Mouse (Mus musculus): ENCODE results near the gene Kcnmb4.

Kcnmb4 gene

GRCm38 (mm10) chr10:116452771-116453170, 20.9 kb downstream of the Kcnmb4 start:
- DNase-seq (ENCODE audit: low read depth, low spot score), result no peak

DNA sequence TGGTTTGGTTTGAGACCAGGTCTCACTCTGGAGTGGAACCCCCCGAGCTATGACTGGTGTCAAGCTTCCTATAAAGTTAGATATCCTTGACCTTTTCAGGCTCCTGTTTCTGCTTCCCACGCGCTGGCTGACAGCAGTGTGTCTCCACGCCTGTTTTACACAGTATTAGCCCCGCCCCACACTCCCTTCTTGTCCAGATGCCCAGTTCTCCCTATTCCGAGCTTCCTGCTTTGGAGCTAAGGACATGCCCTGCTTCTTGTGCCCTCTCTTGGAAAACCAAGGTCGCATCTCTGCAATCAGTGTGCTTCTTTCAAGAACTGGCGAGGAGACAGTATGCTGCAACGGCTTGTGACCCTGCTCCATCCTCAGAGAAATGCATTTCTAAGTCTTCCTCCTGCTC, 23.1 kb downstream of the Kcnmb4 start:
- no peak for DNase-seq (ENCODE audit: low read depth, low spot score)

DNA sequence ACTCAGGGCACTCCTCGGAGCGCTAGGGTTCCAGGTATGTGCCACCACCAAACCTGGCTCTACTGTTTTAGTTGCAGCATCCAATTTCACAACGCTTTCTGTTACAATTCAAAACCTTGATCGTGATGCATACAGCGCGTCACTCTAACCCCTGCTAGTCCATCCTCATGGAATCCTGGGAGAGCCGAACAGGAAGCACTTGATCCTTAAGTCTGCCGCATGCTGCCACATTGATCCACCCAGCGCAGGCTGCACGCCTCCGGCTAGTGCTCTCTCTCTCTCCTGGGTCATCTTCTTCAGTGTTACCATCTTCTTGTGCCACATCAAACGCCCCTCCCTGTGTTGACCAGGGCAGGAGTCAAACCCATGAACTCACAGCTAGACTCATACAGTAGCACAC, 25.5 kb downstream of the Kcnmb4 start:
- DNase-seq (ENCODE audit: low read depth, low spot score), result no peak

DNA sequence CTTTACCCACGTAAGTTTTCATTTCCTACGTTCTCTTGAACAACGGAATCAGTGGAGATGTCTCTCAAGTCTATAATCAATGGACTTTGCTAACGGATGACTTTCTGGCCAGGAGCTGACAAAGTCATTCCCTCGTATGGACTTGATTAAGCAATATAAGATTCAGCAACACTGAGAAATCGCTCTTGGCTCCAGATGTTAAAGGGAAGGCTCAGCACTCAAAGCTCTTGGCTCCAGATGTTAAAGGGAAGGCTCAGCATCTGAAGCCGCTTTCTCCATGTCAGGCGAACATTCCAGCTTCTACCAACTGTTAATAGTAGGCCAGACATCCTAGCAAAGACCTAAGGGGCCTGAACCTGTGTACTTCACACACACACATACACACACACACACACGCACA, 26.5 kb downstream of the Kcnmb4 start:
- no peak for DNase-seq (ENCODE audit: low read depth, low spot score)

DNA sequence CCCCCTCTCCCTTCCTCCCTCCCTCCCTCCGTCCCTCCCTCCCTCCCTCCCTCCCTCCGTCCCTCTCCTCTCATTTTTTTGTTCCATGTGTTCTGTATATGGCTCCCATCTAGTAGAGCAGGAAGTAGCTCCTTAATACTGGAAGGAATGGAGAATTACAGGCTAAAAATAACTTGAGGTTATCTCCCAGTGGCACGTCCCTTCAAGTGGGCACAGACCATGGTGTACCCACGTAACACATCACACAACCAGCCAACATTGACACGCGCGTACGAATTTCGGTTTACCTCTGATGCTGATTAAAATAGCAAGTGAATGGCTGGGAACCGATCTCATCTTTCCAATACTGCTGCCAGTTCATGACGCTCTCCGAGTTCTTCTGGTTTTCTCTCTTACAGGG, 27.6 kb downstream of the Kcnmb4 start:
- DNase-seq (ENCODE audit: low read depth, low spot score), result no peak

DNA sequence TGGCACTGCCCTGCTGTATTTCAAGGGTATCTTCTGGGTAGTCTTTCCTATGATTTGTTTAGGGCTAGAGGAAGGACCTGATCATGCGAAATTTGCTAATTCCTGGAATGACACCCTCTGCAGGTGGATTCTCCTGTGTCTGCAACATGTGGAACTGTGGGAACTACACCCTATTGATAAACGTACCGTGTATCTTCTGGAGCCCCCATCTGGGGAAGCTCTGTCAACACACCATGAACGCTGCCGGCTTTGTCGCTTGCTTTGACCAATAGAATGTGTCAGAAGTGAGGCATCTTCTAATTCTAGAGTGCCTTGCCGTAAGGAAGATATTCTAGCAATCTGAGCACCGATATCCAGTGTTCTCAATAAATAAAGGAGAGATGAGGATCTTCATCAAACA, 28.9 kb downstream of the Kcnmb4 start:
- no peak for DNase-seq (ENCODE audit: low read depth, low spot score)

GRCm38 (mm10) chr10:116444371-116444770, 29.3 kb downstream of the Kcnmb4 start:
- no peak for DNase-seq (ENCODE audit: low read depth, low spot score)

GRCm38 (mm10) chr10:116440946-116441345, 32.7 kb downstream of the Kcnmb4 start:
- no peak for DNase-seq (ENCODE audit: low read depth, low spot score)

GRCm38 (mm10) chr10:116440088-116440487, 33.6 kb downstream of the Kcnmb4 start:
- no peak for DNase-seq (ENCODE audit: low read depth, low spot score)

- DNase-seq (ENCODE audit: low read depth, low spot score), result no peak
These were observed 38.2 kb downstream of the Kcnmb4 start for GRCm38 (mm10) chr10:116435455-116435854.

DNA sequence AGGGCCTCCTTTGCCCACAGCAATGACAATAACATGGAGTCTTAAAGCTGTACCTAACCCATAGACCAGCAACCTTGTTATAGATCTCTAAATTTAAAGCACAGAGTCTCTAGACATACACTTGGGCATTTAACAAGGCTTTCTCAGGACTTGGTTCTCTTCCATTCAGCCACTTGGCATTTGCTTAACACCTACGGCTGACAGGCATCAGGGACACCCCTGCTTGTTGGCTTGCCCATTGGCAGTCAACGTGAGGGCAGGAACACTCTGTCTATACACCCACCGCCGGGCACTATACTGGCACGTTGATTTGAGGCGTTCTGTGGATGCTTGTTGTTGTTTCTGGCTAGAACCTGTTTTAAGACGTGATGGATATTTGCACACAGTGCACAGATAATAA, 41.3 kb downstream of the Kcnmb4 start:
- no peak for DNase-seq (ENCODE audit: low read depth, low spot score)

GRCm38 (mm10) chr10:116428026-116428780, 45.5 kb downstream of the Kcnmb4 start:
- DNase-seq (ENCODE audit: low read depth, low spot score), result no peak

- DNase-seq (ENCODE audit: low read depth, low spot score), result no peak
These were observed 47.5 kb downstream of the Kcnmb4 start for GRCm38 (mm10) chr10:116426176-116426575.

DNA sequence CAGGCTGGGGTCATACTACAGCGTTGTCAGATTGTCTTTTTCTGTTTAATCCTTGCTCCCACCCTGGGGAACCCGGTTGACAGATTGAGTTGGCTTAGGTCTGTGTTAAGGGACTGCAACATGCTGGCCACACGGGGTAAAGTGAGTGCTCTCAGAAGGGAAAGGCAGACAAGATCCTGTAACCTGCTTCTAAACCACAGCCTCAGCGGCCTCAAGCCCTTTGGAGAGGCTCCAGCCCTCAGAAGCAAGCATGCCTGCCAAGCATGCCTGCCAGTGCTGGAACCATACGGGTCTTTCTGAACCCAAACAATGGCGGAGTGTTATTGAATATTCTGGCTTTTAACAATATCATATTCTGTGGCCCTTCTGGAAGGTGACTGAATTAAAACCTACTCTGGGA, 48.8 kb downstream of the Kcnmb4 start:
- no peak for DNase-seq (ENCODE audit: low read depth, low spot score)

- no peak for DNase-seq (ENCODE audit: low read depth, low spot score)
These were observed 51.1 kb downstream of the Kcnmb4 start for GRCm38 (mm10) chr10:116422551-116422950.

DNA sequence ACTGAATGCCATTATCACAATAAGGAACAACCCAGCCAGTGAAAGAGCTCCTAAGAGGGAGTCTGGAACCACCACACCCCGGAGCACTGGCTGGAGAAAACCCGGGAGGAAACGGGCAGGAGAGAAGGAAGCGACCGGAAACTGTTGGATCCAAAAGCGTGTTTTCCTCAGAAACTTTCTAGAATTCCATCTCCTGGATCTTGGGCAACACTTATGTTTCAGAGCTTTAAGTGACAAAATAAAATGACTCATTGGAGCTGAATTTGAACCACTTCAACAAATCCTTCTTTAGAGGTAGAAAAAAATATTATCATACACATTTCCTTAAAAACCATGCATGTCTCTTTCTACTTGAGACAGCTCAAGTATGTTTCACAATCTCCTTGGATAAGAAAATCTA, 52.7 kb downstream of the Kcnmb4 start:
- no peak for DNase-seq (ENCODE audit: low read depth, low spot score)

GRCm38 (mm10) chr10:116418121-116418726, 55.5 kb downstream of the Kcnmb4 start:
- DNase-seq (ENCODE audit: low read depth, low spot score), result no peak

DNA sequence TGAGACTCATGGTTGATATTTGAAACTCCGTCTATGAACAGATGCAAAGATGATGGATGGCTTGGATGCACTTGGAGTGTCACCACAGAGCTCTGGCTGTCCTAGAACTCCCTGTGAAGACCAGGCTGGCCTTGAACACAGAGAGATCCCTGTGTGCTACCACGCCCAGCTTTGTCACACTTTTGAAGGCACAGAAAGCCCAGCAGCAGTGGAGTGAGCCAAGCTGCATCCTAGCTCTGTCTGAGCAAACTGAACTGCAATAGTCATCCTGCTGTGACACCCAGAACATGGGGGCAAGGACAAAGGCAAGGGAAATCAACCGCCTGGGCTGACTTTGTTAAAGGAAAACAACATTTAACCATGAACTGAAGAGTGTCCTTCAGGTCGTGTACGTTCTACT, 57.0 kb downstream of the Kcnmb4 start:
- no peak for DNase-seq (ENCODE audit: low read depth, low spot score)

GRCm38 (mm10) chr10:116416142-116416541, 57.5 kb downstream of the Kcnmb4 start:
- DNase-seq (ENCODE audit: low read depth, low spot score), result no peak

- no peak for DNase-seq (ENCODE audit: low read depth, low spot score)
These were observed 62.9 kb downstream of the Kcnmb4 start for GRCm38 (mm10) chr10:116410826-116411225.

- DNase-seq (ENCODE audit: low read depth, low spot score), result no peak
These were observed 65.9 kb downstream of the Kcnmb4 start for GRCm38 (mm10) chr10:116407684-116408359.

DNA sequence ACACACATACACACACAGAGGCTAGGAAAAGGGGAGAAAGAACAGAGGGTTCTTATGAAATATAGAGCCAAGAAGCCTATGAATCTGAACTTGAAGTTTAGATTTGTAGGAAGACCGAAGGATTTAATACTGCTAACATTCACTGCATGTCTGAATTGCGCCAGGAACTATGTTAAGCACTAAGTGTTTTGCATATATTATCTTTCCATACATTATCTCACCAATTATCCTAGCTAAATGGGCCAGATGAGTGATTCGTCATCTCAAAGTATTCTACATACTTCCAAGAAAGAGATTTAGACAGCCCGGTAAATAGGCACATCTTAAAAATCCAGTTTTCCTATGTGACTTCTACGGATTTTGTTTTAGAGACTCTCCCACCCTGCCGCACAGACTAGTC, 68.7 kb downstream of the Kcnmb4 start:
- DNase-seq (ENCODE audit: low read depth, low spot score), result no peak

DNA sequence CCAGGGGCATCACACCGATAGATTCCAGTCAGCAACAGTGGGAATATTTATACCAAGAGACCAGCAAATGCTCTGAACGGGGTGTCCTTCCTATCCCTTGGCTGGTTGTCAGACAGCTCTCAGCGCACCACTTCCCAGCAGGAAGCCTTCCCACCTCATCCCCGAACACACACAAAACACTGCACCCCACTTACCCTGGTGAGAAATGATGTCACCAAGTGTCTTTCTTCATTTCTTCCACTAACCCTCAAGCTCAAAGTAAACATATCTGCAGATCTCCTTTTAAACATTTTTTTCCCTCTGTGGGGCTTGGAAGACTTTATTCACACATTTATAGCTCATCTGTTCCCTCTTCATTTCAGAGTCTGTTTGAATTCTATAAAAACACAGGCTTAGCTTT, 70.0 kb downstream of the Kcnmb4 start:
- DNase-seq (ENCODE audit: low read depth, low spot score), result no peak

All from skeletal muscle tissue, adult 2 months (tissue).